Mouse (Mus musculus) MEL (cell line): ENCODE data around the gene Slc4a8.

ENCODE experiments used
- CHD2 ChIP-seq: IDR thresholded peaks from 2 replicates; pipeline ENCODE4 v1.6.1; 2011; ENCODE audit warnings: low read length, improper control_type of control experiment
- CTCF ChIP-seq, 3 experiments: IDR thresholded peaks in 2 of 3; conservative IDR thresholded peaks in 1 of 3; 2 replicates each; pipeline ENCODE4 v1.5.1; 2011 to 2012; ENCODE audit warnings: low read length in 3 of 3, low read depth in 2 of 3, mild to moderate bottlenecking in 2 of 3, improper control_type of control experiment in 1 of 3, inconsistent platforms in 1 of 3, mixed read lengths in 1 of 3, moderate library complexity in 1 of 3; ENCODE audit not compliant: control insufficient read depth in 1 of 3, insufficient read depth in 1 of 3, poor library complexity in 1 of 3, severe bottlenecking in 1 of 3
- E2F4 ChIP-seq: IDR thresholded peaks from 2 replicates; pipeline ENCODE4 v1.6.1; 2011; ENCODE audit warnings: low read depth, low read length, improper control_type of control experiment, borderline replicate concordance
- EP300 ChIP-seq, 2 experiments: IDR thresholded peaks; 2 replicates each; pipeline ENCODE4 v1.6.1; 2011; ENCODE audit warnings: improper control_type of control experiment in 2 of 2, low read length in 2 of 2, low read depth in 1 of 2, mild to moderate bottlenecking in 1 of 2
- MAX ChIP-seq: IDR thresholded peaks from 2 replicates; pipeline ENCODE4 v1.6.1; 2011; ENCODE audit warnings: low read length, improper control_type of control experiment
- MYB ChIP-seq: IDR thresholded peaks from 2 replicates; pipeline ENCODE4 v1.6.1; 2011; ENCODE audit warnings: mild to moderate bottlenecking, low read depth, low read length, improper control_type of control experiment
- MYC ChIP-seq: IDR thresholded peaks from 2 replicates; pipeline ENCODE4 v1.6.1; 2011; ENCODE audit warnings: low read depth, mild to moderate bottlenecking, low read length, improper control_type of control experiment, moderate library complexity
- POLR2A ChIP-seq, 2 experiments: IDR thresholded peaks; 2 replicates each; pipeline ENCODE4 v1.6.1; 2011 to 2012; ENCODE audit warnings: low read length in 2 of 2, mild to moderate bottlenecking in 2 of 2, control low read depth in 1 of 2, improper control_type of control experiment in 1 of 2, low read depth in 1 of 2, moderate library complexity in 1 of 2; ENCODE audit not compliant: control insufficient read depth in 1 of 2, insufficient read depth in 1 of 2, poor library complexity in 1 of 2
- RAD21 ChIP-seq: IDR thresholded peaks from 2 replicates; pipeline ENCODE4 v1.6.1; 2011; ENCODE audit warnings: mild to moderate bottlenecking, low read depth, low read length, improper control_type of control experiment
- RCOR1 ChIP-seq: IDR thresholded peaks from 2 replicates; pipeline ENCODE4 v1.6.1; 2012; ENCODE audit warnings: low read depth, mild to moderate bottlenecking, inconsistent platforms, low read length, improper control_type of control experiment
- SIN3A ChIP-seq: IDR thresholded peaks from 2 replicates; pipeline ENCODE4 v1.6.1; 2012; ENCODE audit warnings: low read length, improper control_type of control experiment, inconsistent platforms
- TBP ChIP-seq: IDR thresholded peaks from 2 replicates; pipeline ENCODE4 v1.8.0; 2011; ENCODE audit warnings: low read depth, low read length, improper control_type of control experiment
- TCF12 ChIP-seq: IDR thresholded peaks from 2 replicates; pipeline ENCODE4 v1.6.1; 2014; ENCODE audit warnings: low read depth, mild to moderate bottlenecking, inconsistent platforms, low read length, improper control_type of control experiment, moderate library complexity
- ZNF384 ChIP-seq: IDR thresholded peaks from 2 replicates; pipeline ENCODE4 v1.6.1; 2012; ENCODE audit warnings: low read depth, mild to moderate bottlenecking, inconsistent platforms, low read length, improper control_type of control experiment

DNA sequence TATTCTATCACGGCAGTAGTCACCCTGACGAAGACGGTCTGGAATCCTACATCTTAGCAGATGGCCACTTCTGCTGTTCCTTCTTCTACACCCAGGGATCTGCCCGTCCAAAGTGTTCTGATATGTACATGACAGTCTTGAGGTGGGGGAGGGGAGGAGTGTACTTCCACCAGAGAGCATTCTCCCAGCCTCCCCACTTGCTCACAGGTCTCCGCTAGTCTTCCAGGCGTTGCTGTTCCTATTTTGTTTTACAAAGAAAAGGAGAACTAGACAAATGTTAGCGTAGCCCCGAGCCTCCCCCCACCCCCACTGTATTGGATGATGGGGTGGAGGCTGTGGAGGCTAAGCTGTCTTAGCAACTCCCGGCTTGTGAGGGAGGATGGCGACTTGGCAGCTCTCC lies 18.3 kb downstream of the Slc4a8 start:
- no peak for TF ChIP-seq CTCF (IDR thresholded peaks at IDR 0.05 in 2 of 3, conservative IDR thresholded peaks at IDR 0.05 in 1 of 3; ENCODE audit: control insufficient read depth in 1 of 3, insufficient read depth in 1 of 3, low read depth in 2 of 3, low read length in 3 of 3, poor library complexity in 1 of 3, severe bottlenecking in 1 of 3)
- TF ChIP-seq CHD2, result no peak
- TF ChIP-seq MAX, result no peak
- TF ChIP-seq ZNF384, result no peak
- TF ChIP-seq E2F4, result no peak
- no peak for TF ChIP-seq POLR2A (IDR thresholded peaks at IDR 0.05; ENCODE audit: control insufficient read depth in 1 of 2, insufficient read depth in 1 of 2, low read depth in 1 of 2, low read length in 2 of 2, poor library complexity in 1 of 2)
- no peak for TF ChIP-seq EP300 (IDR thresholded peaks at IDR 0.05; ENCODE audit: low read depth in 1 of 2, low read length in 2 of 2)
- TF ChIP-seq TBP, result no peak
- TF ChIP-seq TCF12, result no peak
- no peak for TF ChIP-seq SIN3A
- no peak for TF ChIP-seq RCOR1
- no peak for TF ChIP-seq MYC
- TF ChIP-seq MYB, result no peak
- TF ChIP-seq RAD21, result no peak
